ENCODE assay signal across 26 mouse cellular contexts in the genomic region with DNA sequence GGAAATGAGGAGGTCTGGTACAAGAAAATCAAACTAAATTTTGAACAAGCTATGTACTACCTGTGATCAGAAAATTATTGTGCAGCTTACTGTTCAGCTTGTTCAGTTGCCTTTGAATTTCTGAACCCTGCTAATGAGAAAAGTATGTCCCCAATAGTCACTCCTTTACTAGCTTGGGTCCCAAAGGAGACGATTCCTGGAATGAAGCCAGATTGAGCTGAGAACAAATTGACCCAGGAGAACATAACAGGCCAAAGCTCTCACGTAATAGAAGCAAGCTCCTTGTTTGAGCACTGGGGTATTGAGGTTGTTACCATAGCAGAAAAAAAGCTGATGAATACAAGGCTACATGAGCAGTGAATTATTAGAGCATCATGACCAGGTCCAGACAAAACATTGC. TPM values are rescaled to one million over a fixed set of nuclear protein-coding genes. Genes with fewer than 3 reads are reported as not detected.
DNase-seq lines count a peak whose midpoint lies in the region; ATAC-seq lines count a peak whose summit lies in the region.
"Had no signal": no experiment of that assay in that cellular context is flagged by ENCODE, and none has a peak within 500 bp of the region (broad histone marks: within the 10 kb centered on the region; RNA-seq: fewer than 3 reads in every experiment).

No protein-coding gene starts in this region.

- H3K4me3 ChIP-seq in embryonic facial prominence, embryonic 14.5 days (ENCODE audit: low read depth, low read length): no peak overlapping the region
- H3K4me3 ChIP-seq: embryonic facial prominence, embryonic 15.5 days; heart, embryonic 13.5 days; hindbrain, embryonic 10.5 days; hindbrain, embryonic 13.5 days had no signal

- 44% methylated on average over 2 of the region's 2 CpGs for WGBS in embryonic facial prominence, embryonic 14.5 days

- no peak overlapping the region for H3K27ac ChIP-seq in embryonic facial prominence, embryonic 14.5 days (replicated peaks; ENCODE audit: low read depth, low read length)
- H3K27ac ChIP-seq: embryonic facial prominence, embryonic 15.5 days; heart, embryonic 13.5 days; hindbrain, embryonic 10.5 days; hindbrain, embryonic 13.5 days had no signal

- no peaks in the 10 kb centered on the region for H3K27me3 ChIP-seq in embryonic facial prominence, embryonic 14.5 days (replicated peaks; ENCODE audit: control insufficient read depth, insufficient read depth, low read length)
- H3K27me3 ChIP-seq: CH12.LX; embryonic facial prominence, embryonic 15.5 days; heart, embryonic 13.5 days; hindbrain, embryonic 13.5 days had no signal

- no peaks in the 10 kb centered on the region for H3K4me1 ChIP-seq in embryonic facial prominence, embryonic 14.5 days (ENCODE audit: control insufficient read depth, insufficient read depth, low read length)
- H3K4me1 ChIP-seq: embryonic facial prominence, embryonic 15.5 days; heart, embryonic 13.5 days; hindbrain, embryonic 10.5 days; hindbrain, embryonic 13.5 days had no signal

- no peaks in the 10 kb centered on the region for H3K9me3 ChIP-seq in embryonic facial prominence, embryonic 14.5 days (ENCODE audit: control insufficient read depth, low read length)
- H3K9me3 ChIP-seq: embryonic facial prominence, embryonic 15.5 days; G1E; heart, embryonic 13.5 days; hindbrain, embryonic 10.5 days; hindbrain, embryonic 13.5 days had no signal

- peak; percentile 34 for DNase-seq in adrenal gland, postnatal 14 days
- no peak for DNase-seq in adrenal gland, adult 18-20 months (ENCODE audit: low spot score in 2 of 2)
- DNase-seq in heart, adult 11 months: peak; percentile 86
- no peak for DNase-seq in heart, postnatal 14 days
- DNase-seq in embryonic facial prominence, embryonic 14.5 days (ENCODE audit: low spot score): peak; percentile 32
- peak; percentile 36 for DNase-seq in skeletal muscle tissue, adult 2 months (ENCODE audit: low read depth, low spot score)
- DNase-seq: adrenal gland, adult 2 months; B cell, adult 2 months; cerebellum, adult 11 months; cerebellum, adult 2 months; cerebellum, adult 9-11 months; cerebellum, postnatal 25 days; forebrain, postnatal 0 days; gastrocnemius, postnatal 14 days; kidney, adult 2 months had no signal

- no peaks in the 10 kb centered on the region for H3K36me3 ChIP-seq in embryonic facial prominence, embryonic 14.5 days (ENCODE audit: control insufficient read depth, insufficient read depth, low read length)
- H3K36me3 ChIP-seq: embryonic facial prominence, embryonic 15.5 days; G1E; heart, embryonic 13.5 days; hindbrain, embryonic 10.5 days; hindbrain, embryonic 13.5 days had no signal

- no peak overlapping the region for H3K9ac ChIP-seq in embryonic facial prominence, embryonic 14.5 days (ENCODE audit: low read depth, low read length)
- H3K9ac ChIP-seq: embryonic facial prominence, embryonic 15.5 days; forebrain, postnatal 0 days; heart, embryonic 13.5 days; hindbrain, embryonic 13.5 days had no signal

- intact Hi-C loops in heart, postnatal 14 days (cut with DNase I): no loop called here

- ATAC-seq in embryonic facial prominence, embryonic 14.5 days (ENCODE audit: low read depth): peak; percentile 53; the same call in 1 of the 2 replicates
- ATAC-seq in inflammation-experienced regulatory T-cells, adult 6 months: no peak
- ATAC-seq: forebrain, embryonic 14.5 days; forebrain, postnatal 0 days; hindbrain, embryonic 16.5 days; intestine, postnatal 0 days; Patski had no signal

- H3K4me2 ChIP-seq in embryonic facial prominence, embryonic 14.5 days (ENCODE audit: low read depth, low read length): no peak overlapping the region
- H3K4me2 ChIP-seq: embryonic facial prominence, embryonic 15.5 days; heart, embryonic 13.5 days; hindbrain, embryonic 13.5 days had no signal

RNA-seq across cellular contexts. Expression of a gene that starts 17.0 kb away (rescaled TPM):
- 12.4 and 13.2 TPM in 2 replicates for total RNA-seq in adrenal gland, postnatal 14 days (2021)
- total RNA-seq in adrenal gland, adult 18-20 months (2021): 10 to 100 TPM; 10.7 to 12.5 TPM
- total RNA-seq in heart, postnatal 14 days (2021): 1 to 10 TPM; 4.6 to 4.7 TPM
- 19.3 and 24.5 TPM in 2 replicates for polyA plus RNA-seq in embryonic facial prominence, embryonic 14.5 days (2014; fragmentation: Nextera tagmentation; extraction: Ambion mirVana)
- polyA plus RNA-seq in inflammation-experienced regulatory T-cells, adult 6 months (2017; shearing (Covaris generic)): 1 to 10 TPM; 2.9 to 5.1 (median 4.4) TPM

Comparison
In these comparisons a context has a peak if more than half of its experiments do, and no peak if none do; other contexts are left out.
1. DNase-seq: peak in adrenal gland, postnatal 14 days (single experiment), heart, adult 11 months (single experiment), embryonic facial prominence, embryonic 14.5 days (single experiment) and skeletal muscle tissue, adult 2 months (single experiment); none in adrenal gland, adult 18-20 months (0 of 2) and heart, postnatal 14 days (0 of 2).